Mouse (Mus musculus) cerebral cortex, adult 2 months (tissue): Measurements from ENCODE around the gene Tctex1d2.

Experiments used
- WGBS: fragments of 180-500 bp; shearing (Covaris S2); methylation state at CpG from one replicate; pipeline ENCODE4 v1.1.7; 2018; 5-methylcytosine and 5-hydroxymethylcytosine counted together

Tctex1d2 gene

GRCm38 (mm10) chr16:32419517-32420483 lies at the start of gene Tctex1d2:
Tctex1d2 (plus strand) TSS chr16:32419702.
- 1% methylated on average over 45 of the region's 45 CpGs for WGBS

- 86% methylated on average over 4 of the region's 4 CpGs for WGBS
Observed at GRCm38 (mm10) chr16:32371351-32371750, 48.2 kb upstream of the Tctex1d2 start.

GRCm38 (mm10) chr16:32379575-32379974 lies 39.9 kb upstream of the Tctex1d2 start:
- 95% methylated on average over 2 of the region's 2 CpGs for WGBS

GRCm38 (mm10) chr16:32384885-32385284 lies 34.6 kb upstream of the Tctex1d2 start:
- 88% methylated on average over 2 of the region's 2 CpGs for WGBS

- WGBS: 72% methylated on average over 3 of the region's 3 CpGs
Observed at GRCm38 (mm10) chr16:32386826-32387225, 32.7 kb upstream of the Tctex1d2 start.

- WGBS: 86% methylated on average over 3 of the region's 3 CpGs
Observed at GRCm38 (mm10) chr16:32389841-32390240, 29.7 kb upstream of the Tctex1d2 start.

- WGBS: 95% methylated on average over 3 of the region's 3 CpGs
Observed at GRCm38 (mm10) chr16:32390882-32391281, 28.6 kb upstream of the Tctex1d2 start.

GRCm38 (mm10) chr16:32395679-32396540 lies 23.6 kb upstream of the Tctex1d2 start:
- 65% methylated on average over 6 of the region's 6 CpGs for WGBS

- 64% methylated on average over 3 of the region's 3 CpGs for WGBS
Observed at GRCm38 (mm10) chr16:32396541-32396835, 23.0 kb upstream of the Tctex1d2 start.

GRCm38 (mm10) chr16:32398206-32398605 lies 21.3 kb upstream of the Tctex1d2 start:
- 76% methylated on average over 3 of the region's 3 CpGs for WGBS

- 71% methylated on average over 7 of the region's 7 CpGs for WGBS
Observed at GRCm38 (mm10) chr16:32400267-32400666, 19.2 kb upstream of the Tctex1d2 start, which contains the start of gene Tm4sf19. Tm4sf19 (plus strand) TSS chr16:32400506.

GRCm38 (mm10) chr16:32401335-32401965 lies 18.1 kb upstream of the Tctex1d2 start:
- 83% methylated on average over 9 of the region's 9 CpGs for WGBS

- 95% methylated on average over 3 of the region's 3 CpGs for WGBS
Observed at GRCm38 (mm10) chr16:32402818-32403217, 16.7 kb upstream of the Tctex1d2 start.

- WGBS: 96% methylated on average over 9 of the region's 9 CpGs
Observed at GRCm38 (mm10) chr16:32405716-32406115, 13.8 kb upstream of the Tctex1d2 start.

- WGBS: 86% methylated on average over 6 of the region's 6 CpGs
Observed at GRCm38 (mm10) chr16:32406671-32407070, 12.8 kb upstream of the Tctex1d2 start.

GRCm38 (mm10) chr16:32407730-32408129 lies 11.8 kb upstream of the Tctex1d2 start:
- 90% methylated on average over 10 of the region's 10 CpGs for WGBS

GRCm38 (mm10) chr16:32417457-32417856 lies 2.0 kb upstream of the Tctex1d2 start:
- 65% methylated on average over 1 of the region's 1 CpGs for WGBS

- WGBS: 89% methylated on average over 3 of the region's 3 CpGs
Observed at GRCm38 (mm10) chr16:32427506-32427905, 8.0 kb downstream of the Tctex1d2 start.

- 1% methylated on average over 54 of the region's 54 CpGs for WGBS
Observed at GRCm38 (mm10) chr16:32430474-32431046, 11.1 kb downstream of the Tctex1d2 start, which contains the start of gene Pcyt1a. Pcyt1a (plus strand) TSS chr16:32430921.

- WGBS: under 1% methylated on average over 28 of the region's 28 CpGs
Observed at GRCm38 (mm10) chr16:32431047-32431591, 11.6 kb downstream of the Tctex1d2 start.

- 96% methylated on average over 1 of the region's 1 CpGs for WGBS
Observed at GRCm38 (mm10) chr16:32431926-32432325, 12.4 kb downstream of the Tctex1d2 start.
